Mouse (Mus musculus) heart, postnatal 10 days (tissue): ENCODE measurements around the gene Senp6. TPM values are rescaled to one million over a fixed set of nuclear protein-coding genes. Genes with fewer than 3 reads are reported as not detected.
A peak's percentile ranks its signal among the peaks of the same experiment; 100 is the strongest.

Experiments
- DNase-seq, 2 experiments: peaks; one replicate each; pipeline ENCODE4 v3.0.0; 2021
- intact Hi-C: fragments of 180-260 bp; cut with DNase I; formaldehyde crosslinking; loops from one replicate; pipeline ENCODE4 v1.15.1; 2025
- total RNA-seq, 2 experiments: library from RNA; stranded (reverse); gene quantifications; 2 replicates each; pipeline ENCODE4 v1.2.3; 2021

Senp6 gene
- total RNA-seq, 2 experiments from 2014 or later, result 87.9 to 91.3 TPM

GRCm38 (mm10) chr9:80167089-80167488 lies 100.4 kb downstream of the Senp6 start:
- DNase-seq, result no peak
- intact Hi-C loops, result loop anchor here (5.0 kb wide), 2 partner anchors 35 to 90 kb away; no protein-coding TSS in a partner anchor

- no peak for DNase-seq
Observed at GRCm38 (mm10) chr9:80169551-80169950, 102.8 kb downstream of the Senp6 start.

GRCm38 (mm10) chr9:80171241-80171640 lies 104.5 kb downstream of the Senp6 start:
- intact Hi-C loops, result no loop called here
- no peak for DNase-seq

More at GRCm38 (mm10) chr9:80169551-80169950, 102.8 kb downstream of the Senp6 start:
- intact Hi-C loops, result loop anchor here (5.0 kb wide), 2 partner anchors 33 to 88 kb away; no protein-coding TSS in a partner anchor

GRCm38 (mm10) chr9:80172396-80173222 lies 105.9 kb downstream of the Senp6 start:
- DNase-seq, result no peak
- intact Hi-C loops, result no loop called here

- DNase-seq, result peak; percentile 60 to 63
- intact Hi-C loops, result no loop called here
Observed at GRCm38 (mm10) chr9:80173629-80174028, 106.9 kb downstream of the Senp6 start.

- intact Hi-C loops, result no loop called here
- DNase-seq, result peak; percentile 41
Observed at GRCm38 (mm10) chr9:80176696-80177478, 110.2 kb downstream of the Senp6 start.

- intact Hi-C loops, result no loop called here
- no peak for DNase-seq
Observed at GRCm38 (mm10) chr9:80178670-80179069, 112.0 kb downstream of the Senp6 start.

GRCm38 (mm10) chr9:80179688-80180087 lies 113.0 kb downstream of the Senp6 start:
- intact Hi-C loops, result no loop called here
- DNase-seq, result no peak

GRCm38 (mm10) chr9:80180771-80181170 lies 114.1 kb downstream of the Senp6 start:
- intact Hi-C loops, result no loop called here
- no peak for DNase-seq

GRCm38 (mm10) chr9:80181692-80182091 lies 115.0 kb downstream of the Senp6 start:
- DNase-seq, result no peak
- intact Hi-C loops, result no loop called here

- intact Hi-C loops, result no loop called here
- no peak for DNase-seq
Observed at GRCm38 (mm10) chr9:80184138-80184537, 117.4 kb downstream of the Senp6 start.

- DNase-seq, result no peak
- intact Hi-C loops, result no loop called here
Observed at GRCm38 (mm10) chr9:80185737-80186136, 119.0 kb downstream of the Senp6 start.

GRCm38 (mm10) chr9:80186693-80187092 lies 120.0 kb downstream of the Senp6 start:
- intact Hi-C loops, result no loop called here
- no peak for DNase-seq

GRCm38 (mm10) chr9:80188324-80188893 lies 121.7 kb downstream of the Senp6 start:
- DNase-seq, result no peak
- intact Hi-C loops, result no loop called here

GRCm38 (mm10) chr9:80191240-80191639 lies 124.5 kb downstream of the Senp6 start:
- intact Hi-C loops, result no loop called here
- no peak for DNase-seq

GRCm38 (mm10) chr9:80192324-80192723 lies 125.6 kb downstream of the Senp6 start:
- DNase-seq, result peak; percentile 18 to 27
- intact Hi-C loops, result no loop called here

GRCm38 (mm10) chr9:80194446-80194845 lies 127.7 kb downstream of the Senp6 start:
- intact Hi-C loops, result no loop called here
- DNase-seq, result no peak
